Mouse (Mus musculus) right cerebral cortex, postnatal 10 days (tissue): ENCODE results near the gene Arl5c.

Experiments used
- DNase-seq, 2 experiments: peaks; one replicate each; pipeline ENCODE4 v3.0.0; 2021; ENCODE audit warnings: low spot score in 2 of 2

The Arl5c gene

GRCm38 (mm10) chr11:98019883-98020610 lies 24.1 kb upstream of the Arl5c start:
- peak; percentile 52 to 63 for DNase-seq

GRCm38 (mm10) chr11:98018858-98019641 lies 23.1 kb upstream of the Arl5c start:
- peak; percentile 84 to 91 for DNase-seq

GRCm38 (mm10) chr11:98018222-98018621 lies 22.2 kb upstream of the Arl5c start:
- peak in 1 of 2 experiments; percentile 22 for DNase-seq

GRCm38 (mm10) chr11:98016824-98017223 lies 20.8 kb upstream of the Arl5c start:
- peak in 1 of 2 experiments; percentile 22 for DNase-seq

GRCm38 (mm10) chr11:98016177-98016576 lies 20.2 kb upstream of the Arl5c start:
- DNase-seq: no peak

- no peak for DNase-seq
These were observed 16.9 kb upstream of the Arl5c start for GRCm38 (mm10) chr11:98012831-98013230.

- peak in 1 of 2 experiments; percentile 46 for DNase-seq
These were observed 15.7 kb upstream of the Arl5c start for GRCm38 (mm10) chr11:98011716-98012115.

- DNase-seq: no peak
These were observed 12.1 kb upstream of the Arl5c start for GRCm38 (mm10) chr11:98008087-98008486.

- DNase-seq: no peak
These were observed 9.7 kb upstream of the Arl5c start for GRCm38 (mm10) chr11:98005686-98006085.

GRCm38 (mm10) chr11:98005076-98005475 lies 9.1 kb upstream of the Arl5c start:
- peak in 1 of 2 experiments; percentile 34 for DNase-seq

GRCm38 (mm10) chr11:98004161-98004560 lies 8.2 kb upstream of the Arl5c start:
- peak; percentile 62 to 83 for DNase-seq

- DNase-seq: peak; percentile 40 to 57
These were observed 7.2 kb upstream of the Arl5c start for GRCm38 (mm10) chr11:98003171-98003671.

- peak; percentile 81 to 82 for DNase-seq
These were observed 6.6 kb upstream of the Arl5c start for GRCm38 (mm10) chr11:98002627-98003026.

- no peak for DNase-seq
These were observed 6.0 kb upstream of the Arl5c start for GRCm38 (mm10) chr11:98001986-98002385.

- peak; percentile 43 to 53 for DNase-seq
These were observed 5.4 kb upstream of the Arl5c start for GRCm38 (mm10) chr11:98001351-98001824.

GRCm38 (mm10) chr11:98000378-98001140 lies 4.6 kb upstream of the Arl5c start:
- peak in 1 of 2 experiments; percentile 27 for DNase-seq

- DNase-seq: peak in 1 of 2 experiments; percentile 34
These were observed 3.8 kb upstream of the Arl5c start for GRCm38 (mm10) chr11:97999748-98000147.

GRCm38 (mm10) chr11:97998898-97999608 lies 3.1 kb upstream of the Arl5c start:
- DNase-seq: peak; percentile 45 to 64

- DNase-seq: peak in 1 of 2 experiments; percentile 26
These were observed 2.3 kb upstream of the Arl5c start for GRCm38 (mm10) chr11:97998074-97998793.

GRCm38 (mm10) chr11:97997387-97997960 lies 1.5 kb upstream of the Arl5c start:
- DNase-seq: no peak
